Mouse (Mus musculus): ENCODE measurements around the gene Dcaf6. TPM values are rescaled to one million over a fixed set of nuclear protein-coding genes. Genes with fewer than 3 reads are reported as not detected.
"Not testable (repeated sequence)": the region's sequence is repeated elsewhere in the genome, so short reads cannot be mapped to it uniquely, and the experiment has no call there.

The Dcaf6 gene
- polyA plus RNA-seq, 1 experiment, result 24.7 TPM

GRCm38 (mm10) chr1:165348627-165349026 is 111.6 kb downstream of the Dcaf6 start:
- TF ChIP-seq POLR2A (IDR thresholded peaks at IDR 0.05; ENCODE audit: low read depth, low read length), result no peak
- TF ChIP-seq CTCF (conservative IDR thresholded peaks at IDR 0.05; ENCODE audit: insufficient read depth, insufficient read length, low read depth, low read length), result no peak
- H3K27me3 ChIP-seq (replicated peaks; ENCODE audit: control insufficient read depth, insufficient read depth, low read length), result no peaks in the 10 kb centered on the region
- H3K27ac ChIP-seq (ENCODE audit: insufficient read depth, low read depth, low read length), result peak overlapping the region; percentile 80
- H3K4me1 ChIP-seq (ENCODE audit: control insufficient read depth, insufficient read depth, low read length), result peaks cover 2% of the 10 kb centered on the region; the same call in 1 of the 2 replicates
- DNase-seq, result peak; percentile 73
- peaks cover 5% of the 10 kb centered on the region for H3K36me3 ChIP-seq (ENCODE audit: control insufficient read depth, insufficient read depth, low read length)
- H3K4me3 ChIP-seq (ENCODE audit: insufficient read depth, low read depth, low read length), result no peak overlapping the region

DNA sequence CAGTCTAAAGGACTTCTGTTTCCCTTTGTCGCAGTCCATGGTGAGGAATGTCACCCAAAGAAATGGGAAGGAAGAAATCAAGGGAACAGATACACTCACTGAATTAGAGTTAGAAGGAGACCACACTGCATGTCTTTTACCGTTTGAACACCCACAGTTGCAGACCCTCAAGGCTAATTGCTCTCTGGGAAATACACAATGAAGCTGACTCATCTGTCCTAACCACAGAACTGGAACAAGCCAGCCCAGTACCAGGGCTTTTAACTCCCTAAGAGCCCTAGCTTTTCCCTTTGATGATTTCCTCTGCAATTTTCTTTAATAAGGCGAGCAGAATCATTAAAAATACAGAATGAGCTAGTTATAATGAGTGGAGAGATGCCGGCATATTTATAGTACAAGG is 115.8 kb downstream of the Dcaf6 start:
- Histone ChIP-seq H3K4me1 (ENCODE audit: control insufficient read depth, insufficient read depth, low read length) (peaks cover 2% of the 10 kb centered on the region; the same call in 1 of the 2 replicates), H3K4me3 (ENCODE audit: insufficient read depth, low read depth, low read length) (no peak overlapping the region), H3K36me3 (ENCODE audit: control insufficient read depth, insufficient read depth, low read length) (peaks cover 5% of the 10 kb centered on the region; the same call in 1 of the 2 replicates), H3K27me3 (replicated peaks; ENCODE audit: control insufficient read depth, insufficient read depth, low read length) (no peaks in the 10 kb centered on the region), H3K27ac (ENCODE audit: insufficient read depth, low read depth, low read length) (no peak overlapping the region)
- peak; percentile 22 for DNase-seq
- TF ChIP-seq POLR2A (IDR thresholded peaks at IDR 0.05; ENCODE audit: low read depth, low read length), result no peak
- TF ChIP-seq CTCF (conservative IDR thresholded peaks at IDR 0.05; ENCODE audit: insufficient read depth, insufficient read length, low read depth, low read length), result no peak
- WGBS, result 54% methylated on average over 4 of the region's 4 CpGs

- no peak overlapping the region for H3K4me3 ChIP-seq (ENCODE audit: insufficient read depth, low read depth, low read length)
- peaks cover 3% of the 10 kb centered on the region; the same call in 1 of the 2 replicates for H3K36me3 ChIP-seq (ENCODE audit: control insufficient read depth, insufficient read depth, low read length)
- H3K27me3 ChIP-seq (replicated peaks; ENCODE audit: control insufficient read depth, insufficient read depth, low read length), result no peaks in the 10 kb centered on the region
- DNase-seq, result peak; percentile 46
- TF ChIP-seq POLR2A (IDR thresholded peaks at IDR 0.05; ENCODE audit: low read depth, low read length) (no peak), CTCF (conservative IDR thresholded peaks at IDR 0.05; ENCODE audit: insufficient read depth, insufficient read length, low read depth, low read length) (no peak)
- no peaks in the 10 kb centered on the region; the same call in 1 of the 2 replicates for H3K4me1 ChIP-seq (ENCODE audit: control insufficient read depth, insufficient read depth, low read length)
- 63% methylated on average over 7 of the region's 7 CpGs for WGBS
- H3K27ac ChIP-seq (ENCODE audit: insufficient read depth, low read depth, low read length), result no peak overlapping the region
Measured at GRCm38 (mm10) chr1:165342126-165342525, 118.1 kb downstream of the Dcaf6 start.

DNA sequence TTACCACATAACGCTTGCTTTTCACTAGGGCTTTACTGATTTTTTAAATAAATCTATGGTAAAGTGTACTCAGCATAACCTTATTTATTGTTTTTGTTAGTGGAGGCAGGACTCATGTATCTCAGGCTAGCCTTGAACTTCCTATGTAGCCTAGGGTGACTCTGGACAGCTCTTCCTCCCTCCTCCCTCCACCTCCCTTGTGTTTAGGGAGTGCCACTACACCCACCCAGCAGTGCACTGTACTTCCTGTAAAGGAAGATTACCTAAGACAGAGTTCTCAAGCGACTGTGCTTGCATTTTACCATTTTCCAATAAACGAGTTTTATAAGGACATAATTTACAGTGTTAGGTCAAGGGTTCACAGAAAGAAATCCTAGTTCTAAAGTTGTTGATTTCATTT is 127.5 kb downstream of the Dcaf6 start:
- H3K27me3 ChIP-seq (replicated peaks; ENCODE audit: control insufficient read depth, insufficient read depth, low read length), result no peaks in the 10 kb centered on the region
- H3K4me3 ChIP-seq (ENCODE audit: insufficient read depth, low read depth, low read length), result no peak overlapping the region
- no peak overlapping the region for H3K27ac ChIP-seq (ENCODE audit: insufficient read depth, low read depth, low read length)
- WGBS, result 65% methylated on average over 3 of the region's 3 CpGs
- peaks cover 5% of the 10 kb centered on the region; the same call in 1 of the 2 replicates for H3K36me3 ChIP-seq (ENCODE audit: control insufficient read depth, insufficient read depth, low read length)
- TF ChIP-seq POLR2A (IDR thresholded peaks at IDR 0.05; ENCODE audit: low read depth, low read length) (no peak), CTCF (conservative IDR thresholded peaks at IDR 0.05; ENCODE audit: insufficient read depth, insufficient read length, low read depth, low read length) (no peak)
- H3K4me1 ChIP-seq (ENCODE audit: control insufficient read depth, insufficient read depth, low read length), result no peaks in the 10 kb centered on the region
- DNase-seq, result no peak

- Histone ChIP-seq H3K4me1 (ENCODE audit: control insufficient read depth, insufficient read depth, low read length) (no peaks in the 10 kb centered on the region), H3K36me3 (ENCODE audit: control insufficient read depth, insufficient read depth, low read length) (peaks cover 3% of the 10 kb centered on the region; the same call in 1 of the 2 replicates), H3K27ac (ENCODE audit: insufficient read depth, low read depth, low read length) (no peak overlapping the region), H3K27me3 (replicated peaks; ENCODE audit: control insufficient read depth, insufficient read depth, low read length) (no peaks in the 10 kb centered on the region), H3K4me3 (ENCODE audit: insufficient read depth, low read depth, low read length) (no peak overlapping the region)
- TF ChIP-seq CTCF (conservative IDR thresholded peaks at IDR 0.05; ENCODE audit: insufficient read depth, insufficient read length, low read depth, low read length) (no peak), POLR2A (IDR thresholded peaks at IDR 0.05; ENCODE audit: low read depth, low read length) (no peak)
- no peak for DNase-seq
Measured at GRCm38 (mm10) chr1:165330859-165331258, 129.4 kb downstream of the Dcaf6 start.

GRCm38 (mm10) chr1:165328384-165329289 is 131.6 kb downstream of the Dcaf6 start:
- not testable (repeated sequence) for H3K4me1 ChIP-seq (ENCODE audit: control insufficient read depth, insufficient read depth, low read length); H3K27me3 ChIP-seq (replicated peaks; ENCODE audit: control insufficient read depth, insufficient read depth, low read length); DNase-seq; H3K36me3 ChIP-seq (ENCODE audit: control insufficient read depth, insufficient read depth, low read length); H3K27ac ChIP-seq (ENCODE audit: insufficient read depth, low read depth, low read length); H3K4me3 ChIP-seq (ENCODE audit: insufficient read depth, low read depth, low read length)
- WGBS, result 95% methylated on average over 17 of the region's 17 CpGs

GRCm38 (mm10) chr1:165327831-165328230 is 132.4 kb downstream of the Dcaf6 start:
- WGBS, result 92% methylated on average over 5 of the region's 5 CpGs
- no peaks in the 10 kb centered on the region for H3K4me1 ChIP-seq (ENCODE audit: control insufficient read depth, insufficient read depth, low read length)
- no peak overlapping the region for H3K27ac ChIP-seq (ENCODE audit: insufficient read depth, low read depth, low read length)
- TF ChIP-seq POLR2A (IDR thresholded peaks at IDR 0.05; ENCODE audit: low read depth, low read length), result no peak
- TF ChIP-seq CTCF (conservative IDR thresholded peaks at IDR 0.05; ENCODE audit: insufficient read depth, insufficient read length, low read depth, low read length), result no peak
- H3K27me3 ChIP-seq (replicated peaks; ENCODE audit: control insufficient read depth, insufficient read depth, low read length), result no peaks in the 10 kb centered on the region
- no peak overlapping the region for H3K4me3 ChIP-seq (ENCODE audit: insufficient read depth, low read depth, low read length)
- DNase-seq, result no peak
- H3K36me3 ChIP-seq (ENCODE audit: control insufficient read depth, insufficient read depth, low read length), result peaks cover 3% of the 10 kb centered on the region; the same call in 1 of the 2 replicates

Data from kidney, adult 2 months (tissue).